Mouse (Mus musculus) bone marrow macrophage, adult 2 months (primary cell): Measurements from ENCODE around the gene Kcnk12. TPM values are rescaled to one million over a fixed set of nuclear protein-coding genes. Genes with fewer than 3 reads are reported as not detected.

Experiments used
- H3K27ac ChIP-seq: 2 replicates; pipeline ENCODE4 v1.5.1; 2012; ENCODE audit warnings: low read depth, low read length; ENCODE audit not compliant: insufficient read depth
- H3K4me1 ChIP-seq: 2 replicates; pipeline ENCODE4 v1.6.1; 2012; ENCODE audit warnings: low read length; ENCODE audit not compliant: control insufficient read depth, insufficient read depth
- H3K4me3 ChIP-seq: 2 replicates; pipeline ENCODE4 v1.5.1; 2012; ENCODE audit warnings: mild to moderate bottlenecking, low read length, moderate library complexity; ENCODE audit not compliant: insufficient read depth
- CTCF ChIP-seq: IDR thresholded peaks from 2 replicates; pipeline ENCODE4 v1.5.1; 2012; ENCODE audit warnings: low read depth, mild to moderate bottlenecking, low read length, moderate library complexity
- POLR2A ChIP-seq: IDR thresholded peaks from 2 replicates; pipeline ENCODE4 v1.6.1; 2012; ENCODE audit warnings: mild to moderate bottlenecking, low read depth, low read length, borderline replicate concordance
- polyA plus RNA-seq: library from polyadenylated mRNA; stranded (reverse); fragments of >200 nt; gene quantifications from 2 replicates; pipeline ENCODE4 v1.2.4, GENCODE M21; 2012; ENCODE audit not compliant: missing spikeins, insufficient read depth, insufficient read length

The Kcnk12 gene
- polyA plus RNA-seq: 0.55 and 0.83 TPM in 2 replicates

DNA sequence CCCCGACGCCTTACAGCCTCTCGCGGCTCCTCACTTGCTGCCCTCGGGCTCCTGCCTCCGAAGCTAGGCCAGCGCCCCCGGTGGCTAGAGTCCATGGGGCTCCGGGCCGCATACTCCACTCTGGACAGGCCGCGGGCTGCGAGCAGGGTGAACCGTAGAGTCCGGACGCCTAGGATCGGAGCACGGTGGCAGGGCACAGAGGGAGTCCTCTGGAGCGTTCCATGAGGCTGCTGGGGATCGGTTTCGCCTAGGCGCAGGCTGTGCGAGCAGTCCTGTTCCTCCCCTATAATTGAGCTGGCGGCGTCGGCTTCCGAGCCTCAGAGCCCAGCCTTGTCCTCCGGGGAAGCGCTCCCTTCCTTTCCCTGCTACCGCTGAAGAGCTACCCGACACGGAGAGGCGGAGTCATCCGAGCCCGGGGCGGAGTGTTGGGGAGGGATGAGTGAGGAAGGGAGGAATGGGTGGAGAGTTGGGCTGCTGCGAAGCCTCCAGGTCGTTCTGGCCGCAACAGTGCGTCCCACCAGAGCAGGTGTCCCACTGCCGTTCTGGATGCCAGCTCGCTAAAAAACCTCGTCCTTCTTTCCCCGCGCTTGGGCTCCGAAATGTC is at the start of gene Kcnk12:
TSS of gene Kcnk12 (minus strand) at position 307 of the 604 bp plus-strand sequence.
- TF ChIP-seq POLR2A: no peak
- no peak for TF ChIP-seq CTCF
- Histone ChIP-seq H3K4me1 (peaks cover 6% of the 10 kb centered on the region; the same call in 1 of the 2 replicates), H3K27ac (no peak within 1 kb of the TSS), H3K4me3 (peak within 1 kb of the TSS; percentile 49)

GRCm38 (mm10) chr17:87842156-87842555 is 44.4 kb upstream of the Kcnk12 start:
- no peak for TF ChIP-seq CTCF
- no peak for TF ChIP-seq POLR2A
- no peak overlapping the region for H3K27ac ChIP-seq
- no peaks in the 10 kb centered on the region for H3K4me1 ChIP-seq
- H3K4me3 ChIP-seq: no peak overlapping the region

- no peak for TF ChIP-seq CTCF
- no peak for TF ChIP-seq POLR2A
- Histone ChIP-seq H3K27ac (no peak overlapping the region), H3K4me1 (no peaks in the 10 kb centered on the region), H3K4me3 (no peak overlapping the region)
These were observed 42.3 kb upstream of the Kcnk12 start for GRCm38 (mm10) chr17:87840079-87840478.

- Histone ChIP-seq H3K4me3 (no peak overlapping the region), H3K4me1 (no peaks in the 10 kb centered on the region), H3K27ac (no peak overlapping the region)
- TF ChIP-seq CTCF (no peak), POLR2A (no peak)
These were observed 37.1 kb upstream of the Kcnk12 start for GRCm38 (mm10) chr17:87834850-87835249.

GRCm38 (mm10) chr17:87826909-87827308 is 29.1 kb upstream of the Kcnk12 start:
- TF ChIP-seq CTCF (no peak), POLR2A (no peak)
- no peak overlapping the region for H3K4me3 ChIP-seq
- no peaks in the 10 kb centered on the region for H3K4me1 ChIP-seq
- H3K27ac ChIP-seq: no peak overlapping the region

- Histone ChIP-seq H3K27ac (no peak overlapping the region), H3K4me1 (no peaks in the 10 kb centered on the region), H3K4me3 (no peak overlapping the region)
- no peak for TF ChIP-seq POLR2A
- no peak for TF ChIP-seq CTCF
These were observed 28.3 kb upstream of the Kcnk12 start for GRCm38 (mm10) chr17:87826036-87826560.

DNA sequence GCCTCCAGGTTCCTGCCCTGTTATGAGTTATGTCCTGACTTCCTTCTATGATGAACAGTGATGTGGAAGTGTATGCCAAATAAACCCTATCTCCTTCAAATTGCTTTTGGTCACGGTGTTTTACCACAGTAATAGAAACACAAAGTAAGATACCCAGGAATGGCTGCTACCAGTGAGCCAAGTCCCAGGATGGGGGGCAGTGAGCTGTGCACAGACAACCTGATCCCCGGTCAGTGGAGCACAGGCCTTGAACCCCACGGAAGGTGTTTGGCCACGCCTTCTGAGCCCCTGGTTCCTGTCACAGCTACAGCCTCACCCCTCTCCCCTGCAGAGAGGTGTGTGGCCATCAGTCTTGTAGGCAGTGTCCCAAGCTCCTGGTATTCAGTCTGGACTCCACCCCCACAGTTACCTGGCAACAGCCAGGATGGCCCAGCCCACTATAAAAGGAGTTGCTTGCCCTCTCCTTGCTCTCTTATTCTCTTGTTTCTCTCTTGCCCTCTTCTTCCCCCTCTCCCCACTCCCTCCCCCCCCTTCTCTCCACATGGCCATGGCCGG is 27.7 kb upstream of the Kcnk12 start:
- Histone ChIP-seq H3K4me1 (no peaks in the 10 kb centered on the region), H3K27ac (no peak overlapping the region), H3K4me3 (no peak overlapping the region)
- TF ChIP-seq POLR2A (no peak), CTCF (no peak)

- H3K4me1 ChIP-seq: no peaks in the 10 kb centered on the region
- no peak overlapping the region for H3K4me3 ChIP-seq
- no peak for TF ChIP-seq CTCF
- no peak for TF ChIP-seq POLR2A
- no peak overlapping the region for H3K27ac ChIP-seq
These were observed 25.2 kb upstream of the Kcnk12 start for GRCm38 (mm10) chr17:87823031-87823430.

DNA sequence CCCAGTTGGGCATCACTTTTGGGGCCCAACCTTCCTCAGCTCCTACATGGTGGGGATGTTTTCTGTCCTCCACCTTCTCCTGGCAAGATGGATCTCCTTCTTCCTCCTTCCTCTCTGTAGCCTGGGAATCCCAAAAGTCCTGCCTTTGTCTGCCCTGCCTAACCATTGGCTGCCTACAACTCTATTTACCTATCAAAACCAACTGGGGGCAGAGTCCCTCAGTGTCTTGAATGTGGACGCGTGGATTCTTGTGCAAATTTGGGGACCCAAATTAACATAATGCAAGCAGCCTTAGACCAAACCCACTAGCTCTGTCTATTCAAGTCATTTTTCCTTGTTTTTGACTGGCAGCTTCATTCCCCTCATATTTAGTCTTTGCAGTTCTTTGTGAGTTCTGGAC is 11.8 kb upstream of the Kcnk12 start:
- TF ChIP-seq CTCF (no peak), POLR2A (no peak)

GRCm38 (mm10) chr17:87799948-87800340 is 2.1 kb upstream of the Kcnk12 start:
- no peak for TF ChIP-seq POLR2A
- no peak for TF ChIP-seq CTCF
- Histone ChIP-seq H3K27ac (no peak overlapping the region), H3K4me1 (peaks cover 6% of the 10 kb centered on the region; the same call in 1 of the 2 replicates), H3K4me3 (no peak overlapping the region)

More for the DNA sequence above, 11.8 kb upstream of the Kcnk12 start:
- no peaks in the 10 kb centered on the region for H3K4me1 ChIP-seq
- H3K27ac ChIP-seq: no peak overlapping the region
- no peak overlapping the region for H3K4me3 ChIP-seq
